Comparison of ENCODE assay signal across 8 mouse cellular contexts in genomic region chr19:16132340-16132790, GRCm38 (mm10). TPM values are rescaled to one million over a fixed set of nuclear protein-coding genes. Genes with fewer than 3 reads are reported as not detected.
DNase-seq lines count a peak whose midpoint lies in the region; ATAC-seq lines count a peak whose summit lies in the region.

No protein-coding gene starts in this region.

- no peaks in the 10 kb centered on the region for H3K27me3 ChIP-seq in hindbrain, embryonic 12.5 days

- peak overlapping the region; percentile 100 for H3K9ac ChIP-seq in hindbrain, embryonic 12.5 days

- H3K4me1 ChIP-seq in hindbrain, embryonic 12.5 days: peaks cover 22% of the 10 kb centered on the region

- under 1% methylated on average over 34 of the region's 57 CpGs for WGBS in hindbrain, embryonic 12.5 days

- peak overlapping the region; percentile 59 for H3K4me2 ChIP-seq in hindbrain, embryonic 12.5 days (replicated peaks)

- peak overlapping the region; percentile 100 for H3K27ac ChIP-seq in hindbrain, embryonic 12.5 days

- peak; percentile 91 for ATAC-seq in hindbrain, embryonic 12.5 days (ENCODE audit: low FRiP score)

- H3K9me3 ChIP-seq in hindbrain, embryonic 12.5 days (replicated peaks): no peaks in the 10 kb centered on the region

- H3K36me3 ChIP-seq in hindbrain, embryonic 12.5 days: no peaks in the 10 kb centered on the region

- peak overlapping the region; percentile 95 for H3K4me3 ChIP-seq in hindbrain, embryonic 12.5 days

- DNase-seq in NIH3T3 (ENCODE audit: low read depth): peak; percentile 97
- peak; percentile 90 for DNase-seq in cerebellum, adult 9-11 months
- peak; percentile 86 to 91 for DNase-seq in frontal cortex, postnatal 10 days (ENCODE audit: low spot score in 2 of 2)
- peak; percentile 87 for DNase-seq in layer of hippocampus, postnatal 36 days
- DNase-seq in lung, postnatal 25 days (ENCODE audit: low spot score): peak; percentile 93
- peak; percentile 91 for DNase-seq in retina, embryonic 14.5 days (ENCODE audit: low spot score)
- DNase-seq in thymus, postnatal 36 days: peak; percentile 84 to 85

RNA-seq across cellular contexts. Expression of gene Gnaq, which starts 0.3 kb away (rescaled TPM):
- 49.3 and 54.4 TPM in 2 replicates for polyA plus RNA-seq in hindbrain, embryonic 12.5 days (2016; fragmentation: Nextera tagmentation; extraction: Ambion mirVana)
- 100 to 1,000 TPM; 208 to 214 TPM for total RNA-seq in layer of hippocampus, postnatal 36 days (2021)

Comparison
In these comparisons a context has a peak if more than half of its experiments do, and no peak if none do; other contexts are left out.
1. Peak in every context shown above with its lines: DNase-seq, ATAC-seq, H3K4me3 ChIP-seq and H3K27ac ChIP-seq.